Mouse (Mus musculus) lung, embryonic 14.5 days (tissue): ENCODE results near the gene Mapk10. TPM values are rescaled to one million over a fixed set of nuclear protein-coding genes. Genes with fewer than 3 reads are reported as not detected.

Experiments
- ATAC-seq: fragments of 200-750 bp; cut with Nextera tagmentation; 2 replicates; pipeline ENCODE4 v1.8.0; 2017; ENCODE audit warnings: mild to moderate bottlenecking, moderate TSS enrichment, moderate library complexity; ENCODE audit not compliant: insufficient read depth
- DNase-seq: peaks from one replicate; pipeline ENCODE4 v3.0.0-alpha.2; 2015
- H3K27ac ChIP-seq: fragments of 300-500 bp; sonication (generic); 2 replicates; pipeline ENCODE4 v1.5.1; 2014; ENCODE audit warnings: low read depth, mild to moderate bottlenecking, moderate library complexity
- H3K27me3 ChIP-seq: fragments of 300-500 bp; sonication (generic); 2 replicates; pipeline ENCODE4 v1.6.1; 2014; ENCODE audit warnings: low read length, control low read depth; ENCODE audit not compliant: insufficient read depth
- H3K36me3 ChIP-seq: fragments of 300-500 bp; sonication (generic); 2 replicates; pipeline ENCODE4 v1.6.1; 2014; ENCODE audit warnings: control low read depth; ENCODE audit not compliant: insufficient read depth
- H3K4me1 ChIP-seq: fragments of 300-500 bp; sonication (generic); 2 replicates; pipeline ENCODE4 v1.6.1; 2014; ENCODE audit warnings: antibody characterized with exemption, control low read depth; ENCODE audit not compliant: insufficient read depth
- H3K4me2 ChIP-seq: fragments of 300-500 bp; sonication (generic); 2 replicates; pipeline ENCODE4 v1.6.1; 2014; ENCODE audit warnings: mild to moderate bottlenecking
- H3K4me3 ChIP-seq: fragments of 300-500 bp; sonication (generic); 2 replicates; pipeline ENCODE4 v1.5.1; 2014; ENCODE audit warnings: low read depth, low read length
- H3K9ac ChIP-seq: fragments of 300-500 bp; sonication (generic); 2 replicates; pipeline ENCODE4 v1.6.1; 2014
- H3K9me3 ChIP-seq: fragments of 300-500 bp; sonication (generic); 2 replicates; pipeline ENCODE4 v1.6.1; 2016; ENCODE audit warnings: low read depth, low read length, control low read depth
- CTCF ChIP-seq: IDR thresholded peaks from 2 replicates; pipeline ENCODE4 v1.5.1; 2016; ENCODE audit warnings: antibody characterized with exemption, low read depth
- WGBS: fragments of 180-500 bp; shearing (Covaris S2); extraction: QIAGEN DNeasy Blood & Tissue Kit; methylation state at CpG from one replicate; pipeline ENCODE4 v1.1.7; 2014; 5-methylcytosine and 5-hydroxymethylcytosine counted together
- polyA plus RNA-seq: library from polyadenylated mRNA; unstranded; fragments of >200 nt; fragmentation: Nextera tagmentation; extraction: Ambion mirVana; gene quantifications from 2 replicates; pipeline ENCODE4 v1.2.1, GENCODE M21; 2014

Gene Mapk10
- 0.66 and 0.89 TPM in 2 replicates for polyA plus RNA-seq

DNA sequence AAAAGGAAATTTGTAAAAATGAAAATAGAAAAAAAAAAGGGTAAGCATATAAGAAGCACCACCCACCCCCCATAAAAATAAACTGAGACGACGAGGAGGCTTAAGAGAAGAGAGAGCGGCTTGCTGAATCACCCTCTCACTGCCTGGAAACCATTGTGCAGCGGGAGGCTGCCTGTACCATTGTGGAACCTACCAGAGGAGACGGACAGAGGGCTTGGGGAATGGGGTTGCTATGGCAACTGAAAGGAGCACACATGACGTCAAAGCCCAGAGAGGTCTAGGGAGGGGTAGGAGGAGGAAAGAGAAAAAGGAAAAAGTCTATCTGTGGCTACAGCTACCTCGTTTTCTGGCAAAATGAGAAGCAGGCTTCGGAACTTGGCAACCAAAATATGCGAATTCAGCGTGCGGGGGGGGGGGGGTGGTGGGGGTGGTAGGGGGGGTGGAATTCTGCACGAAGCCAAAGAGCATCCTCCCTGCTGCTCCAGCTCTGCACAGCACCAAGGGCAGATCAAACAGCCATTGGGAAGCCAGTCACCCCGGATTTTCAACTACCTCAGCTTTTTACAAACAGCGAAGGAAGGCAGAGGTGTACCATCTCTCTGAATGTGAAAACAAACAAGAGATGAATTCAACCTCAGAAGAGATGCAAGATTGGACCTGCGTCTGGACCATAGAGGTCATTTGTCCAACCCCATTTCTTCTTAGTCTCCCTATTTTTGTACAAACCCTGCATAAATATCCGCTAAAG, at the start of gene Mapk10:
TSS of gene Mapk10 (minus strand) at position 234 of the 748 bp plus-strand sequence.
- Histone ChIP-seq H3K9ac (no peak within 1 kb of the TSS), H3K4me3 (no peak within 1 kb of the TSS), H3K36me3 (no peaks in the 10 kb centered on the region), H3K4me2 (peak within 1 kb of the TSS; percentile 50), H3K27me3 (no peaks in the 10 kb centered on the region), H3K9me3 (no peaks in the 10 kb centered on the region), H3K4me1 (no peaks in the 10 kb centered on the region; the same call in 1 of the 2 replicates), H3K27ac (no peak within 1 kb of the TSS)
- WGBS: 10% methylated on average over 14 of the region's 16 CpGs
- ATAC-seq (peak; percentile 99), DNase-seq (peak; percentile 89)
- TF ChIP-seq CTCF: no peak

- H3K4me2 ChIP-seq: no peak overlapping the region
- H3K9me3 ChIP-seq: no peaks in the 10 kb centered on the region
- no peak overlapping the region for H3K27ac ChIP-seq
- ATAC-seq: no peak
- no peaks in the 10 kb centered on the region for H3K4me1 ChIP-seq
- no peaks in the 10 kb centered on the region for H3K27me3 ChIP-seq
- H3K4me3 ChIP-seq: no peak overlapping the region
- no peak overlapping the region for H3K9ac ChIP-seq
- 80% methylated on average over 5 of the region's 5 CpGs for WGBS
- H3K36me3 ChIP-seq: no peaks in the 10 kb centered on the region
- no peak for TF ChIP-seq CTCF
- no peak for DNase-seq
Observed at GRCm38 (mm10) chr5:103256144-103256543, 45.0 kb upstream of the Mapk10 start.

DNA sequence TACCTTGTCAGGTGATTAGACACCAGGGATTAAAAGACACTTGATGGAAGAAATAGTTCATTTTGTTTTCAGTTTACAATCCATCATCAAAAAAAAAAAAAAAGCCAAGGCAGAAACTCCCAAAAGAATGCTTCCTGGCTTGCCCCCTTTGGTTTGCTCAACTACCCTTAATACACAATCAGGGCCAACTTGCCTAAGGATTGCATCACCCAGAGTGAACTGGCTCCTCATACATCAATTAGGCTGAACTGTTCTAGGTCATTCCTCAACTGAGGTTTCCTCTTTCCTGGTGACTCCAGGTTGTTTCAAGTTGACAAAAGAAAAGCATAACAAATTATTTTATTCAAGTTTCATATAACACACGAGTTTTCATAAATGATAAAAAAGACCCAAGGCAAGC, 31.3 kb upstream of the Mapk10 start:
- Histone ChIP-seq H3K36me3 (no peaks in the 10 kb centered on the region), H3K27me3 (no peaks in the 10 kb centered on the region), H3K9ac (no peak overlapping the region), H3K9me3 (no peaks in the 10 kb centered on the region), H3K4me2 (no peak overlapping the region), H3K4me3 (no peak overlapping the region), H3K27ac (no peak overlapping the region), H3K4me1 (no peaks in the 10 kb centered on the region)
- WGBS: 43% methylated on average over 1 of the region's 1 CpGs
- no peak for ATAC-seq
- no peak for TF ChIP-seq CTCF
- DNase-seq: no peak

DNA sequence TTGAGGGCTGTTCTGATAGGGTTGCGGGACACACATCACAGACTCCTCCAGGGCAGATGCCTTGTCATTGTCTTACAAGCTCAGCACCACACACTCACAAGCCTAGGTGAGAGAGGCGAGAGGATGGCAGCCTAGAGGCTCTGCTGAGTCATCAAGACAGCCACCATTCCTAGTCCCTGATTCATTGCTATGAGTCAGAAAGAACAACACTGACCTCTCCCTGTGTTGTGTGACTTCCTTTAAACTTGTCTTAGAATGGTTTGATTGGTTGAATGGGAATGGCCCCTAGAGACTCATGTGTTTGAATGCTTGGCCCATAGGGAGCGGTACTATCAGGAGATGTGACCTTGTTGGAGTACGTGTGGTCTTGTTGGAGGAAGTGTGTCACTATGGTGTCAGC, 20.7 kb upstream of the Mapk10 start:
- no peak overlapping the region for H3K4me2 ChIP-seq
- H3K36me3 ChIP-seq: no peaks in the 10 kb centered on the region
- no peaks in the 10 kb centered on the region for H3K4me1 ChIP-seq
- TF ChIP-seq CTCF: no peak
- no peak overlapping the region for H3K9ac ChIP-seq
- H3K4me3 ChIP-seq: no peak overlapping the region
- DNase-seq: no peak
- no peaks in the 10 kb centered on the region for H3K9me3 ChIP-seq
- WGBS: 77% methylated on average over 4 of the region's 4 CpGs
- H3K27ac ChIP-seq: no peak overlapping the region
- no peaks in the 10 kb centered on the region for H3K27me3 ChIP-seq
- ATAC-seq: no peak

- Histone ChIP-seq H3K4me3 (no peak overlapping the region), H3K27ac (no peak overlapping the region), H3K9ac (no peak overlapping the region), H3K9me3 (no peaks in the 10 kb centered on the region), H3K36me3 (no peaks in the 10 kb centered on the region), H3K4me1 (no peaks in the 10 kb centered on the region), H3K4me2 (no peak overlapping the region), H3K27me3 (no peaks in the 10 kb centered on the region)
- DNase-seq (no peak), ATAC-seq (no peak)
- no peak for TF ChIP-seq CTCF
- WGBS: 81% methylated on average over 5 of the region's 5 CpGs
Observed at GRCm38 (mm10) chr5:103230334-103230733, 19.2 kb upstream of the Mapk10 start.

DNA sequence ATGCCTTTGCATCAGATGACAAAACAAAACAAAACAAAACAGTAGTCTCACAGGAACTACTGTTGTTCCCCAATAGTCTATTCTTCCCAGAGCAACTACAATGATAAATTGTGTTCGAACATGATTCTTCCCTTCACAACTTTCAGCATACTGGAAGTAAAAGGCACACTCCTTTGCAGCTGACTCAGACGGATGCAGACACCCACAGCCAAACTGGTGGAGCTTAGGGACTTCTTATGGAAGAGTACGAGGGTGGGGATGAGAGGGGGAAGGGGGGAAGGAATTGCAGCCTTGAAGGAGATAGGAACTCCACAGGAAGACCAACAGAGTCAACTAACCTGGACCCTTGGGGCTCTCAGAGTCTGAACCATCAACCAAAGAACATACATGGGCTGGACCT, 18.2 kb upstream of the Mapk10 start:
- no peak for DNase-seq
- Histone ChIP-seq H3K9me3 (no peaks in the 10 kb centered on the region), H3K4me1 (no peaks in the 10 kb centered on the region), H3K9ac (no peak overlapping the region), H3K27ac (no peak overlapping the region), H3K27me3 (no peaks in the 10 kb centered on the region), H3K4me3 (no peak overlapping the region), H3K36me3 (no peaks in the 10 kb centered on the region), H3K4me2 (no peak overlapping the region)
- no peak for TF ChIP-seq CTCF
- 59% methylated on average over 3 of the region's 3 CpGs for WGBS
- no peak for ATAC-seq

- no peaks in the 10 kb centered on the region for H3K27me3 ChIP-seq
- 0 out of 2 replicates have a peak, but pooled peaks have one; percentile 5 for TF ChIP-seq CTCF
- DNase-seq (no peak), ATAC-seq (no peak)
- H3K9ac ChIP-seq: no peak overlapping the region
- H3K4me2 ChIP-seq: no peak overlapping the region
- no peaks in the 10 kb centered on the region for H3K4me1 ChIP-seq
- 31% methylated on average over 2 of the region's 2 CpGs for WGBS
- no peaks in the 10 kb centered on the region for H3K36me3 ChIP-seq
- no peak overlapping the region for H3K27ac ChIP-seq
- no peak overlapping the region for H3K4me3 ChIP-seq
- H3K9me3 ChIP-seq: no peaks in the 10 kb centered on the region
Observed at GRCm38 (mm10) chr5:103221997-103222396, 10.9 kb upstream of the Mapk10 start.
